Mouse (Mus musculus) lung, adult 2 months (tissue): ENCODE data around the gene Begain.

Source experiments
- CTCF ChIP-seq: fragments of 200-500 bp; IDR thresholded peaks from 2 replicates; pipeline ENCODE4 v1.5.1; 2011; ENCODE audit warnings: mild to moderate bottlenecking, low read length, control low read depth; ENCODE audit not compliant: insufficient read depth
- POLR2A ChIP-seq: fragments of 200-500 bp; IDR thresholded peaks from 2 replicates; pipeline ENCODE4 v1.6.1; 2011; ENCODE audit warnings: low read depth, mild to moderate bottlenecking, control low read depth, low read length, borderline replicate concordance; ENCODE audit errors: extremely low read depth

GRCm38 (mm10) chr12:108995976-108996636 is 71.9 kb downstream of the Begain start:
- TF ChIP-seq CTCF (no peak), POLR2A (no peak)
